Mouse (Mus musculus): Measurements from ENCODE around the gene Olfr1193. TPM values are rescaled to one million over a fixed set of nuclear protein-coding genes. Genes with fewer than 3 reads are reported as not detected.
"Not testable (repeated sequence)": the region's sequence is repeated elsewhere in the genome, so short reads cannot be mapped to it uniquely, and the experiment has no call there.

The Olfr1193 gene
- not detected in 2 replicates for polyA plus RNA-seq (2016; fragmentation: Nextera tagmentation; extraction: Ambion mirVana)

GRCm38 (mm10) chr2:88675328-88675727 is at the start of gene Olfr1193:
Gene Olfr1193 (plus strand): TSS chr2:88675628.
- H3K36me3 ChIP-seq; H3K4me2 ChIP-seq (replicated peaks); H3K4me1 ChIP-seq; H3K27me3 ChIP-seq; H3K9ac ChIP-seq; H3K4me3 ChIP-seq; H3K9me3 ChIP-seq; H3K27ac ChIP-seq; ATAC-seq (ENCODE audit: insufficient number of reproducible peaks, insufficient read depth, low FRiP score, low TSS enrichment): not testable (repeated sequence)

- not testable (repeated sequence) for ATAC-seq (ENCODE audit: insufficient number of reproducible peaks, insufficient read depth, low FRiP score, low TSS enrichment); H3K9ac ChIP-seq; H3K36me3 ChIP-seq; H3K4me3 ChIP-seq; H3K27ac ChIP-seq; H3K9me3 ChIP-seq; H3K4me1 ChIP-seq; H3K4me2 ChIP-seq (replicated peaks); H3K27me3 ChIP-seq
- 92% methylated on average over 1 of the region's 1 CpGs for WGBS
Observed at GRCm38 (mm10) chr2:88640242-88640641, 35.2 kb upstream of the Olfr1193 start, which contains the start of gene Olfr1191-ps1. Gene Olfr1191-ps1 (plus strand): TSS chr2:88640542.

GRCm38 (mm10) chr2:88648209-88648608 is 27.2 kb upstream of the Olfr1193 start, which contains the start of gene Olfr1192-ps1:
Gene Olfr1192-ps1 (plus strand): TSS chr2:88648509.
- Histone ChIP-seq H3K4me3 (no peak within 1 kb of the TSS), H3K27ac (no peak within 1 kb of the TSS), H3K4me1 (no peaks in the 10 kb centered on the region), H3K4me2 (replicated peaks) (no peak within 1 kb of the TSS), H3K27me3 (no peaks in the 10 kb centered on the region), H3K9me3 (no peaks in the 10 kb centered on the region), H3K36me3 (no peaks in the 10 kb centered on the region), H3K9ac (no peak within 1 kb of the TSS)
- ATAC-seq (ENCODE audit: insufficient number of reproducible peaks, insufficient read depth, low FRiP score, low TSS enrichment), result no peak
- 43% methylated on average over 1 of the region's 1 CpGs for WGBS

GRCm38 (mm10) chr2:88689087-88689486 is 13.7 kb downstream of the Olfr1193 start, which contains the start of gene Olfr1195:
Gene Olfr1195 (minus strand): TSS chr2:88689187.
- ATAC-seq (ENCODE audit: insufficient number of reproducible peaks, insufficient read depth, low FRiP score, low TSS enrichment), result no peak
- Histone ChIP-seq H3K27ac (no peak within 1 kb of the TSS), H3K4me2 (replicated peaks) (no peak within 1 kb of the TSS), H3K9ac (no peak within 1 kb of the TSS), H3K4me3 (no peak within 1 kb of the TSS), H3K36me3 (no peaks in the 10 kb centered on the region), H3K27me3 (no peaks in the 10 kb centered on the region), H3K4me1 (no peaks in the 10 kb centered on the region), H3K9me3 (no peaks in the 10 kb centered on the region)

- 84% methylated on average over 2 of the region's 2 CpGs for WGBS
- Histone ChIP-seq H3K9ac (no peak within 1 kb of the TSS), H3K4me2 (replicated peaks) (no peak within 1 kb of the TSS), H3K27ac (no peak within 1 kb of the TSS), H3K9me3 (no peaks in the 10 kb centered on the region), H3K36me3 (no peaks in the 10 kb centered on the region), H3K4me1 (no peaks in the 10 kb centered on the region), H3K4me3 (no peak within 1 kb of the TSS), H3K27me3 (no peaks in the 10 kb centered on the region)
- ATAC-seq (ENCODE audit: insufficient number of reproducible peaks, insufficient read depth, low FRiP score, low TSS enrichment), result no peak
Observed at GRCm38 (mm10) chr2:88704497-88704896, 29.1 kb downstream of the Olfr1193 start, which contains the start of gene Olfr1196. Gene Olfr1196 (minus strand): TSS chr2:88704597.

Other genes with a start within 250 kb of the Olfr1193 start
- not detected in 2 replicates for gene Olfr1181, start 249.5 kb upstream of the Olfr1193 start, polyA plus RNA-seq (2016; fragmentation: Nextera tagmentation; extraction: Ambion mirVana)
- gene Gm13757, start 226.5 kb upstream of the Olfr1193 start, polyA plus RNA-seq (2016; fragmentation: Nextera tagmentation; extraction: Ambion mirVana), result not detected in 2 replicates
- not detected in 2 replicates for gene Olfr1183, start 220.8 kb upstream of the Olfr1193 start, polyA plus RNA-seq (2016; fragmentation: Nextera tagmentation; extraction: Ambion mirVana)
- not detected in 2 replicates for gene Olfr1184, start 192.0 kb upstream of the Olfr1193 start, polyA plus RNA-seq (2016; fragmentation: Nextera tagmentation; extraction: Ambion mirVana)
- not detected in 2 replicates for gene Olfr1185-ps1, start 182.3 kb upstream of the Olfr1193 start, polyA plus RNA-seq (2016; fragmentation: Nextera tagmentation; extraction: Ambion mirVana)
- not detected in 2 replicates for gene Olfr1186, start 157.1 kb upstream of the Olfr1193 start, polyA plus RNA-seq (2016; fragmentation: Nextera tagmentation; extraction: Ambion mirVana)
- gene Olfr1188, start 118.7 kb upstream of the Olfr1193 start, polyA plus RNA-seq (2016; fragmentation: Nextera tagmentation; extraction: Ambion mirVana), result not detected in 2 replicates
- gene Olfr1189, start 89.2 kb upstream of the Olfr1193 start, polyA plus RNA-seq (2016; fragmentation: Nextera tagmentation; extraction: Ambion mirVana), result not detected in 2 replicates
- gene Olfr1191-ps1, start 35.1 kb upstream of the Olfr1193 start, polyA plus RNA-seq (2016; fragmentation: Nextera tagmentation; extraction: Ambion mirVana), result not detected in 2 replicates
- gene Olfr1192-ps1, start 27.1 kb upstream of the Olfr1193 start, polyA plus RNA-seq (2016; fragmentation: Nextera tagmentation; extraction: Ambion mirVana), result not detected in 2 replicates
- gene Olfr1195, start 13.6 kb downstream of the Olfr1193 start, polyA plus RNA-seq (2016; fragmentation: Nextera tagmentation; extraction: Ambion mirVana), result not detected in 2 replicates
- not detected in 2 replicates for gene Olfr1196, start 29.0 kb downstream of the Olfr1193 start, polyA plus RNA-seq (2016; fragmentation: Nextera tagmentation; extraction: Ambion mirVana)
- not detected in 2 replicates for gene Olfr1197, start 56.7 kb downstream of the Olfr1193 start, polyA plus RNA-seq (2016; fragmentation: Nextera tagmentation; extraction: Ambion mirVana)
- not detected in 2 replicates for gene Olfr1198, start 75.7 kb downstream of the Olfr1193 start, polyA plus RNA-seq (2016; fragmentation: Nextera tagmentation; extraction: Ambion mirVana)
- gene Olfr1199, start 84.8 kb downstream of the Olfr1193 start, polyA plus RNA-seq (2016; fragmentation: Nextera tagmentation; extraction: Ambion mirVana), result not detected in 2 replicates
- gene Olfr1200, start 94.9 kb downstream of the Olfr1193 start, polyA plus RNA-seq (2016; fragmentation: Nextera tagmentation; extraction: Ambion mirVana), result not detected in 2 replicates
- not detected in 2 replicates for gene Olfr1201, start 117.4 kb downstream of the Olfr1193 start, polyA plus RNA-seq (2016; fragmentation: Nextera tagmentation; extraction: Ambion mirVana)
- 0.04 TPM in 1 of 2 replicates, not detected in the other for gene Olfr1202, start 138.9 kb downstream of the Olfr1193 start, polyA plus RNA-seq (2016; fragmentation: Nextera tagmentation; extraction: Ambion mirVana)
- not detected in 2 replicates for gene Olfr1205, start 154.1 kb downstream of the Olfr1193 start, polyA plus RNA-seq (2016; fragmentation: Nextera tagmentation; extraction: Ambion mirVana)
- not detected in 2 replicates for gene Olfr1204, start 173.7 kb downstream of the Olfr1193 start, polyA plus RNA-seq (2016; fragmentation: Nextera tagmentation; extraction: Ambion mirVana)
- gene Olfr1206, start 187.6 kb downstream of the Olfr1193 start, polyA plus RNA-seq (2016; fragmentation: Nextera tagmentation; extraction: Ambion mirVana), result not detected in 2 replicates
- not detected in 2 replicates for gene Olfr1208, start 226.7 kb downstream of the Olfr1193 start, polyA plus RNA-seq (2016; fragmentation: Nextera tagmentation; extraction: Ambion mirVana)
- gene Olfr1209, start 239.5 kb downstream of the Olfr1193 start, polyA plus RNA-seq (2016; fragmentation: Nextera tagmentation; extraction: Ambion mirVana), result not detected in 2 replicates